Mouse (Mus musculus) CH12.LX (cell line): ENCODE measurements around the gene Soga1. TPM values are rescaled to one million over a fixed set of nuclear protein-coding genes. Genes with fewer than 3 reads are reported as not detected.

ENCODE experiments used
- DNase-seq: peaks from one replicate; pipeline ENCODE4 v3.0.0-alpha.2; 2013; ENCODE audit errors: extremely low read depth
- H3K27ac ChIP-seq: 2 replicates; pipeline ENCODE4 v1.5.1; 2012; ENCODE audit warnings: low read depth, mild to moderate bottlenecking, control low read depth, moderate library complexity; ENCODE audit not compliant: insufficient read depth
- H3K27me3 ChIP-seq: replicated peaks from 2 replicates; pipeline ENCODE3; 2012; ENCODE audit warnings: inconsistent platforms
- H3K36me3 ChIP-seq, 2 experiments: replicated peaks in 1 of 2; 2 replicates each; pipeline versions ENCODE3 to v1.6.1; 2012; ENCODE audit warnings: inconsistent platforms in 1 of 2, low read length in 1 of 2, mild to moderate bottlenecking in 1 of 2, mixed read lengths in 1 of 2, moderate library complexity in 1 of 2; ENCODE audit not compliant: control insufficient read depth in 1 of 2, insufficient read depth in 1 of 2
- H3K4me1 ChIP-seq, 2 experiments: 2 replicates each; pipeline ENCODE4 v1.6.1; 2012; ENCODE audit warnings: inconsistent platforms in 1 of 2, moderate library complexity in 1 of 2; ENCODE audit not compliant: insufficient read depth in 2 of 2, control insufficient read depth in 1 of 2
- H3K4me2 ChIP-seq: 2 replicates; pipeline ENCODE4 v1.6.1; 2012; ENCODE audit warnings: low read depth, mild to moderate bottlenecking, control low read depth; ENCODE audit not compliant: poor library complexity, insufficient read depth, severe bottlenecking
- H3K4me3 ChIP-seq, 3 experiments: fragments of 150-350 bp in 1 of 3; sonication (generic) in 1 of 3; replicated peaks in 1 of 3; 2 replicates each; pipeline versions ENCODE3 to v1.5.1; 2011 to 2012; ENCODE audit warnings: low read depth in 2 of 3, low read length in 2 of 3, mild to moderate bottlenecking in 2 of 3, moderate library complexity in 2 of 3, control low read depth in 1 of 3, improper control_type of control experiment in 1 of 3, inconsistent platforms in 1 of 3, mixed read lengths in 1 of 3; ENCODE audit not compliant: poor library complexity in 1 of 3
- H3K79me2 ChIP-seq: replicated peaks from 2 replicates; pipeline ENCODE4 v1.6.1; 2012; ENCODE audit warnings: mild to moderate bottlenecking, moderate library complexity; ENCODE audit not compliant: control insufficient read depth, poor library complexity, insufficient read depth, severe bottlenecking; ENCODE audit errors: extremely low read depth
- H3K9ac ChIP-seq: 2 replicates; pipeline ENCODE4 v1.6.1; 2012; ENCODE audit warnings: low read depth, mild to moderate bottlenecking, control low read depth, moderate library complexity; ENCODE audit not compliant: insufficient read depth
- H3K9me3 ChIP-seq: replicated peaks from 2 replicates; pipeline ENCODE3; 2012; ENCODE audit warnings: low read length, inconsistent platforms, mixed read lengths
- BHLHE40 ChIP-seq: IDR thresholded peaks from 2 replicates; pipeline ENCODE4 v1.6.1; 2011; ENCODE audit warnings: mild to moderate bottlenecking, low read depth, low read length, improper control_type of control experiment
- CTCF ChIP-seq, 2 experiments: IDR thresholded peaks in 1 of 2; conservative IDR thresholded peaks in 1 of 2; 2 replicates each; pipeline ENCODE4 v1.5.1; 2011 to 2012; ENCODE audit warnings: low read depth in 2 of 2, low read length in 2 of 2, improper control_type of control experiment in 1 of 2, inconsistent platforms in 1 of 2, mild to moderate bottlenecking in 1 of 2, moderate library complexity in 1 of 2
- E2F4 ChIP-seq: IDR thresholded peaks from 2 replicates; pipeline ENCODE4 v1.6.1; 2011; ENCODE audit warnings: low read depth, low read length, improper control_type of control experiment; ENCODE audit not compliant: insufficient replicate concordance
- IRF4 ChIP-seq: IDR thresholded peaks from 2 replicates; pipeline ENCODE4 v1.6.1; 2014; ENCODE audit warnings: low read depth, mild to moderate bottlenecking, inconsistent platforms, low read length, improper control_type of control experiment
- JUN ChIP-seq: IDR thresholded peaks from 2 replicates; pipeline ENCODE4 v1.6.1; 2011; ENCODE audit warnings: low read depth, mild to moderate bottlenecking, low read length, improper control_type of control experiment, moderate library complexity; ENCODE audit not compliant: insufficient read depth
- KAT2A ChIP-seq: IDR thresholded peaks from 2 replicates; pipeline ENCODE4 v1.6.1; 2012; ENCODE audit warnings: low read length, improper control_type of control experiment, inconsistent platforms; ENCODE audit not compliant: insufficient replicate concordance
- MAX ChIP-seq: IDR thresholded peaks from 2 replicates; pipeline ENCODE4 v1.6.1; 2011; ENCODE audit warnings: low read length, improper control_type of control experiment
- MEF2A ChIP-seq: IDR thresholded peaks from 2 replicates; pipeline ENCODE4 v1.6.1; 2014; ENCODE audit warnings: low read depth, mild to moderate bottlenecking, inconsistent platforms, low read length, improper control_type of control experiment, borderline replicate concordance
- MYC ChIP-seq: IDR thresholded peaks from 2 replicates; pipeline ENCODE4 v1.6.1; 2011; ENCODE audit warnings: low read depth, mild to moderate bottlenecking, improper control_type of control experiment, low read length
- SIN3A ChIP-seq: IDR thresholded peaks from 2 replicates; pipeline ENCODE4 v1.6.1; 2012; ENCODE audit warnings: low read length, improper control_type of control experiment, inconsistent platforms
- SMC3 ChIP-seq: IDR thresholded peaks from 2 replicates; pipeline ENCODE4 v1.6.1; 2011; ENCODE audit warnings: low read depth, low read length, improper control_type of control experiment
- TCF12 ChIP-seq: IDR thresholded peaks from 2 replicates; pipeline ENCODE4 v1.6.1; 2014; ENCODE audit warnings: low read depth, mild to moderate bottlenecking, inconsistent platforms, low read length, improper control_type of control experiment
- UBTF ChIP-seq: IDR thresholded peaks from 2 replicates; pipeline ENCODE4 v1.6.1; 2012; ENCODE audit warnings: low read depth, mild to moderate bottlenecking, inconsistent platforms, low read length, improper control_type of control experiment, moderate library complexity
- USF2 ChIP-seq: conservative IDR thresholded peaks from 2 replicates; pipeline ENCODE4 v1.6.1; 2011; ENCODE audit warnings: low read depth, low read length, improper control_type of control experiment
- ZKSCAN1 ChIP-seq: IDR thresholded peaks from 2 replicates; pipeline ENCODE4 v1.6.1; 2012; ENCODE audit warnings: low read depth, inconsistent platforms, low read length, improper control_type of control experiment, borderline replicate concordance
- ZMIZ1 ChIP-seq: IDR thresholded peaks from 2 replicates; pipeline ENCODE4 v1.6.1; 2012; ENCODE audit warnings: low read depth, mild to moderate bottlenecking, inconsistent platforms, low read length, improper control_type of control experiment
- ZNF384 ChIP-seq: IDR thresholded peaks from 2 replicates; pipeline ENCODE4 v1.6.1; 2012; ENCODE audit warnings: low read depth, low read length, improper control_type of control experiment, inconsistent platforms
- dilution Hi-C: fragments of 300-500 bp; cut with MboI; formaldehyde crosslinking; loops from 2 replicates; pipeline ENCODE4 v1.14.3; 2020; ENCODE audit warnings: low sequenced_read_pairs; ENCODE audit not compliant: extremely low pct_unique_long_range_greater_than_20kb, extremely low pct_ligation_motif_present
- in situ Hi-C: fragments of 300-500 bp; cut with MboI; formaldehyde crosslinking; loops from 3 replicates; pipeline ENCODE4 v1.14.3; 2019; ENCODE audit warnings: low sequenced_read_pairs, low pct_ligation_motif_present, low pct_unique_long_range_greater_than_20kb, mixed read lengths
- polyA plus RNA-seq: library from polyadenylated mRNA; unstranded; fragments of >175 nt; gene quantifications from 2 replicates; pipeline ENCODE4 v1.2.1, GENCODE M21; 2012; ENCODE audit warnings: low read depth; ENCODE audit not compliant: insufficient read length
- total RNA-seq, 2 experiments: library from RNA; depleted of rRNA; stranded (reverse); fragments of 300-350 nt in 1 of 2; fragments of >200 nt in 1 of 2; gene quantifications; 2 replicates each; pipeline ENCODE4 v1.2.3; 2012 to 2014

Soga1 gene
- total and polyA plus RNA-seq, 3 experiments, result 0.39 to 2.0 (median 2.0) TPM

- Histone ChIP-seq H3K27me3 (no peaks in the 10 kb centered on the region), H3K79me2 (no peaks in the 10 kb centered on the region), H3K36me3 (peaks cover 5 to 22% of the 10 kb centered on the region in 2 experiments), H3K9ac (no peak overlapping the region), H3K27ac (no peak overlapping the region), H3K4me3 (no peak overlapping the region), H3K4me2 (no peak overlapping the region), H3K9me3 (peaks cover 1% of the 10 kb centered on the region), H3K4me1 (0 out of 4 replicates have a peak, but pooled peaks cover 0 to 2% of the 10 kb centered on the region in 2 experiments)
- in situ Hi-C loops, result no loop called here
- dilution Hi-C loops, result no loop called here
- no peak for TF ChIP-seq KAT2A
- TF ChIP-seq MYC, result no peak
- no peak for TF ChIP-seq MEF2A
- TF ChIP-seq E2F4, result no peak
- TF ChIP-seq SIN3A, result no peak
- TF ChIP-seq JUN, result no peak
- TF ChIP-seq ZNF384, result no peak
- no peak for TF ChIP-seq USF2
- no peak for TF ChIP-seq MAX
- TF ChIP-seq IRF4, result no peak
- TF ChIP-seq ZMIZ1, result no peak
- TF ChIP-seq TCF12, result no peak
- no peak for DNase-seq
Measured at GRCm38 (mm10) chr2:157040649-157041046, 38.4 kb downstream of the Soga1 start.

- Histone ChIP-seq H3K79me2 (no peaks in the 10 kb centered on the region), H3K36me3 (peaks cover 5 to 22% of the 10 kb centered on the region in 2 experiments)
- TF ChIP-seq CTCF (conservative IDR thresholded peaks at IDR 0.05 in 1 of 2, IDR thresholded peaks at IDR 0.05 in 1 of 2; ENCODE audit: low read depth in 2 of 2, low read length in 2 of 2) (peak in 1 of 2 experiments; percentile 20; a peak in 2 of 4 replicates), BHLHE40 (no peak), KAT2A (no peak), SMC3 (peak; percentile 9; the same call in 1 of the 2 replicates), ZKSCAN1 (no peak), UBTF (no peak)
- TF ChIP-seq, all 38 proteins: peak for 2
- no peak for DNase-seq
- Histone ChIP-seq H3K4me2 (no peak overlapping the region), H3K27ac (no peak overlapping the region), H3K4me3 (no peak overlapping the region), H3K4me1 (peaks cover 0 to 2% of the 10 kb centered on the region in 2 experiments; a peak in 1 of 4 replicates), H3K9ac (no peak overlapping the region), H3K27me3 (no peaks in the 10 kb centered on the region), H3K9me3 (no peaks in the 10 kb centered on the region)
- dilution Hi-C loops, result no loop called here
- in situ Hi-C loops, result loop anchor here (5.0 kb wide), 1 partner anchor 47 kb away; the partner anchor contains the start of gene Tldc2
Measured at GRCm38 (mm10) chr2:157039900-157040648, 39.0 kb downstream of the Soga1 start.
